Mouse (Mus musculus) kidney, adult 8-10 months (tissue): ENCODE results near the gene Mup4.
A peak's percentile ranks its signal among the peaks of the same experiment; 100 is the strongest.
"Not testable (repeated sequence)": the region's sequence is repeated elsewhere in the genome, so short reads cannot be mapped to it uniquely, and the experiment has no call there.

Experiments used
- DNase-seq, 2 experiments: peaks; one replicate each; pipeline ENCODE4 v3.0.0; 2022

The Mup4 gene

GRCm38 (mm10) chr4:59960610-59961009 lies at the start of gene Mup4:
TSS of gene Mup4 (minus strand) at chr4:59960710.
- no peak for DNase-seq

GRCm38 (mm10) chr4:59997894-59998293 lies 37.4 kb upstream of the Mup4 start:
- not testable (repeated sequence) for DNase-seq

DNA sequence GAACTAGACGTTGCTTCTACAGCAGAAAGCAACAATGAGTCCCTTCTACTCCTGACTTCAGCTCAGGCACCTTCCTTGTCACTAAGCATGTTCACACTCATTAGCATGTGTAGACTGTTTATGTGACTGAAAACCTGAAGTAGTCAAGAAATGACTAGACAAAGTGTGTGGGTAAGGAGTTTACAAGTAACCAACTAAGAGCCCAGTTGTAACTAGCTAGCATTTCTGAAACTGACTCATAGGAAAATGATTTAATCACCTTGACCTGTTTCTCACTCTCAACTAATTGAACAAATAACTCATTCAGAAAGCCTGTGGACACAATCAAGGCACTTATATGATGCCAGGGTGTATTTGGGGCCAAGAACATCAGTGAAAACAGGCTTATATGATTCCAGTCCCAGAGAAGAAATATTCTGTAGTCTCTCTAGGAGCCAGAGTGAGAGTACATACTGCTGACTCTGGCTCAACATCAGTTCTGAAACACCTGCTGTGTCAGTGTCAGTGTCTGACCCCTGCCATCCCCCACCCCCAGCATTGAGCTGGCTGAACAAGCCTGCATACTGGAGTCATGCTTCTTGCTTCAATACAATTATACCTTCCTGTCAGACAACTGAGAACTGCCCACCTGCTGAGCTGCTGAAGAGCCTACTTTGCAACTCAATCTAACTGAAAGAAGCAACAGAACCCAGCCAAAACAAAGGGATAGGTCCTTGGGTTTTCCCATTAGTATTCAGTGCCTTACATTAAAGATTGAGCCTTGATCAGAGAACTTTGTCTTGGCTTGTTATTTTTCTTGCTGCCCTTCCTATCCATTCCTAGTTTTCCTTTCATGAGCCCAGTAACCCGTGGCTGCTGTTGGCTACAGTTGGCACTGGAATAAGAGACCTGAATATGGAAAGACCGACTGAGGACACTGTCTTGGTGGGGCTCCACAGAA lies 3.2 kb upstream of the Mup4 start, which contains the start of gene Mup6:
Mup6 (plus strand) TSS at position 890 of the 940 bp plus-strand sequence.
- no peak for DNase-seq

DNA sequence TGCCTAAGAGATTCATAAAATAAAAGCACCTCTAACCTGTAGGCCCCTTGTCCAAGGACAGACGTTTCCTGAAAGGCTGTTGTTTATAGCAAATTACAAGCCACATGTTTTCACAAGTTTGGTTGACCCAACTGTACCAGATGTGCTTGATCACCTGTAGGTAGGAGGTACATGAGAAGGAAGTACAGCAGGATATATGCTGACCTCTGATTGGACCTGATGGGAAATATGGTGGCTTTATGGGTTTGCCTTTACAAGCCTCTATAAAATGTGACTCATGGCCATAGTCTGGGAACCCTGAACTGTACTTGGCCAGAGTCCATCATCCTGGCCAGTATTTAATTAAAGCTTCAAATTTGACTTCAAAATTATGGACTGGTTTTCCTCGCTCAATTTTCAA lies 23.0 kb downstream of the Mup4 start:
- DNase-seq, result no peak

DNA sequence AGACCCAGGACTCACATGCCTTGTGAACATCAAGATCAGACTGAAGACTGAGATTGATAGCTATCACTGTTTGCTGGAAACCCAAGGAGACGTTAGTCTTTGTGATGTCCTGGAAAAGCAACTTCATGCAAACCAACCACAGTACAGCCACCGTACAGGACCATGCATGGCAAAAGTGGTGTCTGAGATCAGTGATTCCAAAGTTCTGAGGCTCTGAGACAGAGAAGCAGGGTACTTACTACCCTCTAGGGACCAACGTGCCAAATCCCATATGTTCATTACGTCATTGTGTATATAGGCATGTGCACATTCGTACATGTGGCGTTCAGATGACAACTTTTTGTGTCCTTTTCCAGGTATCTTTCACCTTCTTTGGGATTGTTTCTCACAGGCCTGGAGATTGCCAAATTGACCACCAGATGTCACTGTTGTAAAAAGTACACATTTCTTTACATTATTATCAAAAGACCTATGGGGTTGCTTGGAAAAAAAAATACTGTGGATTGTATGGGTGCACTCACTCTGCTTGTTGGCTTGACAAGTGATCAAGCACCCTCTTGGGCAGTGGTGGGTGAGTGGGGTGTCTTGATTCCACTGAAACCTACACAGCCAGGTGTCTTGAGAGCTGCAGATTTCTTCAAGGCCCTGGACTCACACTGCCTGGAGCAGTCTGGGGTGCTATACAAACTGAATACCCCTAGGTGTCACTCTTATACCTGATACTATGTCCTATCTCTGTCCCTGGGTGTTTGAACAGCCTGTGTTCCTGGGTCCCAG lies 27.8 kb downstream of the Mup4 start:
- DNase-seq, result peak; percentile 28 to 38

GRCm38 (mm10) chr4:59928347-59928746 lies 32.2 kb downstream of the Mup4 start:
- peak; percentile 70 to 79 for DNase-seq

- DNase-seq, result no peak
These were observed 32.8 kb downstream of the Mup4 start for GRCm38 (mm10) chr4:59927666-59928065.

- no peak for DNase-seq
These were observed 35.4 kb downstream of the Mup4 start for GRCm38 (mm10) chr4:59925082-59925481.

DNA sequence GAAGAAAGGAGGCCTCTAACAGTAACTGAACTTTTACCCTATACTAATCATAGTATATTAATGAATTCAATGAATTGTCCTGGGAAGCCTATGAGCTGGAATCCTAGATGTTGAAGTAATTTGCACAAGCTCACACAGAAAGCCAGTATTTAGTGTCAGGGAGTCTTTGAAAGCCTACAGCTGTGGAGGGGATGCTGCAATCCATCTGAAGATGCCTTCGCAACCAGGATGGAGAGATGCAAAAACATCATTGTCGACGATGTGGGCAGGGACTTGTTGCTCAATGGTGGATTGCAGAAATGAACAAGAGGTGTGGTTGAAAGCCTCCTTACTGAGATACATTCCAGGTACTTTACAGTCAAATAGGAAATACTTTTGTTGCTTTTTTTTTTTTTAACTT lies 42.5 kb downstream of the Mup4 start:
- no peak for DNase-seq

DNA sequence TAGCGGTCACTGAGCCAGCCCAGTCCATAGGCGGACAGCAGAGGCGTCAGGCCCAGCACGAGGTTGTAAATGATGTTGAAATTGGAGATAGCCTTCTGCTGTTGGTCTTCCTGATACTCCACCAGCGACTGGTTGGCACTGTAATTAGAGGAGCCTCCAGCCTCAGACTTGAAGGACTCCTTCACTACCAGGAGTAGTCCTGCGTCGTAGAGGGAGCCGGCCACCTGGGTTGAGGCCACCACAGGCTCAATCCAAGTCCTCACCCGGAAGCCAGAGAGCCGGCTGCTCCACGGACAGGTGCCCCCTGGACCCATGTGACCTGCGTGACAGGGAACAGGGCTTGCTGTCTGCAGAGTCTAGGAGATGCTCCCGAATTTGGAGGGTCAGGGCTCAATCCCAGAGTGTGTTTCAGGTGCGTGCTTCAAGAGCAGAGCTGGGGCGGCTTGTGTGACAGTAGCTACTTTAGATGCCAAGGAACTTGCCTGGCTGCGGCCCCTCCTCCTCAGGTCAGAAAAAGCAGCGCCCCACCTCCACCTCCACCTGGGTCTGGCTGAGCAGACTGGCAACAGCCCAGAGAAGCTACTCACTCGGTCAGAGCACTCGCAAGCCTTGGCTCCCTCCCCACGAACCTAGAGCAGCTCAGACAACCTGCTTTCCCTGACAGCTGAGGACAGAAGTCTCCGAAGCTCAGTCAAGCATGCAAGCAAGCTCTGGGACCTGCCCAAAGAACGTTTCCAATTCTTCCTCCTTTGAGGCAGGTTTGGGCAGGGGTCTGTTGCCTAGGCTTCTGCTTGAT lies 45.7 kb downstream of the Mup4 start, which contains the start of gene Slc46a2:
Slc46a2 (minus strand) TSS at position 449 of the 796 bp plus-strand sequence.
- DNase-seq, result peak; percentile 68 to 74

GRCm38 (mm10) chr4:59908785-59909184 lies 51.7 kb downstream of the Mup4 start:
- no peak for DNase-seq

DNA sequence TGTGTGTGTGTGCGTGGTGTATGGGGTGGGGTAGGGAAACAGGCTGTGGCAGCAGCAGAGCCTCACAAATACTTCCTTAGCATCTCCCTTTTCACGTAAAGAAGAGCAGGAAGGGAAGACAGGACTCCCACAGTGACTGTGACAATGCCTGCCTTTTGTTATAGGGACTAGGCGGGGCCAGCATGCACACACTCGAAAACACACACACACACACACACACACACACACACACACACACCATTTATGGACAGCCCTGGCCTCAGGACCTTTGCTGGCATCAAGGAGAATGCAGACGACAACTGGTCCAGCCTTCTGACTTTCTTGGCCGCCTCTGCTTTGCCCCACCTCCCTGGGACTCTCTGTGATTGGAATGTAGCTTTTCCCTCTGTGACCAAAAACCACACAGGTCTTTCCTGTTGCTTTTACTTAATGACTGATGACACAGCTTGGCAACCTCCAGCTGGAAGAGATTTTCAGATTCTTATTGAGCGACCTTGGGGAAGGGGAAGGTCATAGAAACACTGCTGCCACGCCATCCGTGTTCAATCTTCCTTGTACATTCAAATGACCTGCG lies 52.8 kb downstream of the Mup4 start:
- DNase-seq, result peak in 1 of 2 experiments; percentile 10

GRCm38 (mm10) chr4:59907092-59907491 lies 53.4 kb downstream of the Mup4 start:
- DNase-seq, result peak; percentile 27 to 43
